Mouse (Mus musculus) kidney, adult 2 months (tissue): Measurements from ENCODE around the gene Atp6v0d1. TPM values are rescaled to one million over a fixed set of nuclear protein-coding genes. Genes with fewer than 3 reads are reported as not detected.

ENCODE experiments used
- DNase-seq: peaks from one replicate; pipeline ENCODE4 v3.0.0; 2021
- H3K27ac ChIP-seq: fragments of 200-500 bp; 2 replicates; pipeline ENCODE4 v1.5.1; 2012; ENCODE audit warnings: low read depth, low read length, control low read depth, inconsistent platforms; ENCODE audit not compliant: insufficient read depth
- H3K27me3 ChIP-seq: fragments of 200-500 bp; replicated peaks from 2 replicates; pipeline ENCODE4 v1.6.1; 2012; ENCODE audit warnings: mild to moderate bottlenecking, moderate library complexity, low read length, inconsistent platforms; ENCODE audit not compliant: control insufficient read depth, insufficient read depth
- H3K36me3 ChIP-seq: fragments of 200-500 bp; 2 replicates; pipeline ENCODE4 v1.6.1; 2012; ENCODE audit warnings: mild to moderate bottlenecking, moderate library complexity, low read length, inconsistent platforms; ENCODE audit not compliant: control insufficient read depth, insufficient read depth
- H3K4me1 ChIP-seq: fragments of 200-500 bp; 2 replicates; pipeline ENCODE4 v1.6.1; 2011; ENCODE audit warnings: low read length; ENCODE audit not compliant: control insufficient read depth, insufficient read depth
- H3K4me3 ChIP-seq: fragments of 200-500 bp; 2 replicates; pipeline ENCODE4 v1.5.1; 2011; ENCODE audit warnings: mild to moderate bottlenecking, low read depth, low read length, control low read depth; ENCODE audit not compliant: insufficient read depth
- CTCF ChIP-seq: fragments of 200-500 bp; conservative IDR thresholded peaks from 2 replicates; pipeline ENCODE4 v1.5.1; 2011; ENCODE audit warnings: low read depth, mild to moderate bottlenecking, control low read depth, low read length, moderate library complexity, mixed read lengths; ENCODE audit not compliant: insufficient read depth, insufficient read length
- POLR2A ChIP-seq: fragments of 200-500 bp; IDR thresholded peaks from one replicate; pipeline ENCODE4 v1.6.1; 2011; ENCODE audit warnings: low read depth, low read length, control low read depth
- WGBS: fragments of 180-500 bp; shearing (Covaris S2); methylation state at CpG from one replicate; pipeline ENCODE4 v1.1.7; 2018; 5-methylcytosine and 5-hydroxymethylcytosine counted together
- polyA plus RNA-seq: library from polyadenylated mRNA; depleted of rRNA; stranded (reverse); fragments of >200 nt; gene quantifications from 2 replicates; pipeline ENCODE4 v1.2.3, GENCODE M21; 2012

Gene Atp6v0d1
- polyA plus RNA-seq, 1 experiment, result 182 TPM

DNA sequence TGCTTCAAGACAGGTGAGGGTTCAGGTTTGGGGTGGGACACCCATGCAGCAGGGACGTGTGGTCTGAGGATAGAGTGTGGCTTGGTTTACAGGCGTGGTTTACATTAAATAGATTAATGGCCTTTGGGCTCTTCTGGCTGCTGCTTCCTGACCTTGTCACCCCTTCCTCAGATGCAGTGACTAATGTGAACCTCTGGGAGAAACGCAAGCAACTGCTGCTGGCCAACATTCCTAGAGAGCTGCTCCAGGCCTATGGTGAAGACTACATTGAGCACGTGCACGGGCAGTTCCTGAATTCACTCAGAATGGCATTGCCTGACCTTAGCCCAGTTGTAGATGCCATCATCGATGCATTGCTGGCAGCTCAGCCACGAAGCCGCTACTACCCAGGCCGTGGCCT lies 43.0 kb downstream of the Atp6v0d1 start:
- no peak overlapping the region; the same call in 1 of the 2 replicates for H3K27ac ChIP-seq

GRCm38 (mm10) chr8:105521995-105522769 lies 43.7 kb downstream of the Atp6v0d1 start:
- no peak for DNase-seq
- peaks cover 2% of the 10 kb centered on the region for H3K36me3 ChIP-seq
- H3K4me3 ChIP-seq, result no peak overlapping the region; the same call in 1 of the 2 replicates
- no peaks in the 10 kb centered on the region for H3K27me3 ChIP-seq
- peaks cover 10% of the 10 kb centered on the region; the same call in 1 of the 2 replicates for H3K4me1 ChIP-seq
- TF ChIP-seq CTCF (no peak), POLR2A (no peak)
- WGBS, result 77% methylated on average over 21 of the region's 21 CpGs
- no peak overlapping the region; the same call in 1 of the 2 replicates for H3K27ac ChIP-seq

More for the DNA sequence above, 43.0 kb downstream of the Atp6v0d1 start:
- DNase-seq, result no peak
- Histone ChIP-seq H3K36me3 (peaks cover 2% of the 10 kb centered on the region), H3K4me3 (no peak overlapping the region), H3K27me3 (no peaks in the 10 kb centered on the region), H3K4me1 (peaks cover 8% of the 10 kb centered on the region; the same call in 1 of the 2 replicates)
- 49% methylated on average over 9 of the region's 9 CpGs for WGBS
- no peak for TF ChIP-seq POLR2A
- no peak for TF ChIP-seq CTCF

DNA sequence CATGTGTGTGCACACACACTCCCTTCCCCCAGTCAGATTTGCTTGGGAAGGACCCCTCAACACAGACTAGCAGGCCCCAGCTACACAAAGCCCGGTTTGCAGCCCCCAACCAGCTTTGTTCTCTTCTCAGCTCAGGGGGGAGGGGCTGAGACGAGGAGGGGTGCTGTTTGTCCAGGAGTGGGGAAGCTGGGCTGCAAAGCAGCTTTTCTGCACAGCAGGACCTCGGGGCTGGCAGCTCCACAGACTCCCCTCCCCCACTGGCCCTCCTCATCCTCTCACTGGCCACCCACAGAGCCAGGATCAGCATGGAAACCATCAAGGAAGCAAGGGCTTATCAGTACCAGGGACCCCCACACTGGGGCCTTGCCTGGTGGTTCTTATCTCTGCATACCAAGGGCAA lies 44.8 kb downstream of the Atp6v0d1 start:
- peak overlapping the region; percentile 16; the same call in 1 of the 2 replicates for H3K4me3 ChIP-seq
- 32% methylated on average over 3 of the region's 3 CpGs for WGBS
- peaks cover 10% of the 10 kb centered on the region; the same call in 1 of the 2 replicates for H3K4me1 ChIP-seq
- H3K27ac ChIP-seq, result no peak overlapping the region
- TF ChIP-seq POLR2A, result no peak
- no peak for TF ChIP-seq CTCF
- peaks cover 2% of the 10 kb centered on the region; the same call in 1 of the 2 replicates for H3K36me3 ChIP-seq
- no peaks in the 10 kb centered on the region for H3K27me3 ChIP-seq
- no peak for DNase-seq

GRCm38 (mm10) chr8:105520521-105520920 lies 45.3 kb downstream of the Atp6v0d1 start:
- Histone ChIP-seq H3K36me3 (peaks cover 2% of the 10 kb centered on the region; the same call in 1 of the 2 replicates), H3K4me1 (peaks cover 10% of the 10 kb centered on the region; the same call in 1 of the 2 replicates), H3K4me3 (peak overlapping the region; percentile 16), H3K27ac (no peak overlapping the region), H3K27me3 (no peaks in the 10 kb centered on the region)
- TF ChIP-seq POLR2A (no peak), CTCF (no peak)
- DNase-seq, result no peak
- WGBS, result 71% methylated on average over 5 of the region's 5 CpGs

DNA sequence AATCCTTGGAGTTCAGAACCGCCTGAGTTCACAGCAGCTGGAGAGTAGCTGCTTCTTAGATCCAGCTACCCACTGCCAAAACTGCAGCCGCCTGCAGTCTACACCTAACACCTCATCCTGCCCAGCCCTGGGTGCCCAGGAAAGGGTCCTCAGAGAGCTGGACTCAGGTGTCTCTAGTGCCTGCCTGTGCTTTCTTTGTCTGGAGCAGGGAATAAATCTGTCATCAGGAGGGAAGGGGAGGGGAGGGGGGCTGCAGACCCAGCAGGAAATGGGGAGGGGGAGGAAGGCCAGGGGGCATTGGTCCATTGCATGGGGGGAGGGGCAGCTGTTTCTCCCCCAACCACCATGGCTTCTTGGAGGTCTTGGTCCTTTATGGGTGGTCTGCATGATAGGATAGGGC lies 46.3 kb downstream of the Atp6v0d1 start:
- 25% methylated on average over 2 of the region's 2 CpGs for WGBS

GRCm38 (mm10) chr8:105518436-105519313 lies 47.2 kb downstream of the Atp6v0d1 start, which contains the start of gene Hsd11b2:
Gene Hsd11b2 (plus strand): TSS chr8:105518755.
- DNase-seq, result peak; percentile 63
- Histone ChIP-seq H3K36me3 (no peaks in the 10 kb centered on the region), H3K4me1 (peaks cover 10% of the 10 kb centered on the region; the same call in 1 of the 2 replicates), H3K27me3 (no peaks in the 10 kb centered on the region), H3K27ac (peak within 1 kb of the TSS; percentile 20), H3K4me3 (peak within 1 kb of the TSS; percentile 45)
- under 1% methylated on average over 68 of the region's 68 CpGs for WGBS
- TF ChIP-seq POLR2A, result no peak
- no peak for TF ChIP-seq CTCF

More for the DNA sequence above, 46.3 kb downstream of the Atp6v0d1 start:
- TF ChIP-seq CTCF (no peak), POLR2A (no peak)
- Histone ChIP-seq H3K27me3 (no peaks in the 10 kb centered on the region), H3K36me3 (peaks cover 2% of the 10 kb centered on the region; the same call in 1 of the 2 replicates), H3K4me1 (peaks cover 10% of the 10 kb centered on the region; the same call in 1 of the 2 replicates), H3K27ac (peak overlapping the region; percentile 20), H3K4me3 (peak overlapping the region; percentile 45)
- no peak for DNase-seq

DNA sequence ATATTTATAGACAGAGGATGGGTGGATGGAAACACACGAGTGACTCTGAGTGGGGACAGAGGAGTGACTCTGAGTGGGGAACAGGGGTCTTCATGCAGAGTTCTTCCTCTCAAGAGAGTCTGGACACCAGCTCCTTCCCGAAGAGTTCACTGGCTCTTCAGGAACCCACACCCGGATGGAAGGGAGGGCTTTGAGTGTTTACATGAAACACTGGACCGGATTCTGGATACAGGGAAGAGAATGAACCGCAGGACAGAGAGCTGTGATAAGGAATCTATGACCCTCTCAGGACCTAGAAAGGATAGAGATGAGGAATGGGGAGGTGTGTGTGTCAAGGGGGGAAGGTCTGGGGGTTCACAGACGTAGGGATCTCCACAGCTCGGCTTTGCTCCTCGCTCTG lies 48.5 kb downstream of the Atp6v0d1 start:
- Histone ChIP-seq H3K27me3 (no peaks in the 10 kb centered on the region), H3K36me3 (no peaks in the 10 kb centered on the region), H3K4me3 (no peak overlapping the region), H3K4me1 (peaks cover 10% of the 10 kb centered on the region; the same call in 1 of the 2 replicates), H3K27ac (no peak overlapping the region; the same call in 1 of the 2 replicates)
- TF ChIP-seq CTCF, result no peak
- no peak for TF ChIP-seq POLR2A
- DNase-seq, result no peak
- 35% methylated on average over 8 of the region's 8 CpGs for WGBS
